Mouse (Mus musculus) intestine, embryonic 16.5 days (tissue): ENCODE results near the gene Syt7. TPM values are rescaled to one million over a fixed set of nuclear protein-coding genes. Genes with fewer than 3 reads are reported as not detected.

Experiments used
- ATAC-seq: fragments of 200-750 bp; cut with Nextera tagmentation; 2 replicates; pipeline ENCODE4 v1.8.0; 2017; ENCODE audit warnings: moderate TSS enrichment, moderate library complexity
- H3K27ac ChIP-seq: fragments of 300-500 bp; sonication (generic); 2 replicates; pipeline ENCODE4 v1.5.1; 2014; ENCODE audit warnings: mild to moderate bottlenecking, low read length
- H3K27me3 ChIP-seq: fragments of 300-500 bp; sonication (generic); replicated peaks from 2 replicates; pipeline ENCODE4 v1.6.1; 2014; ENCODE audit warnings: low read length, control low read depth, mixed read lengths; ENCODE audit not compliant: control insufficient read depth, insufficient read depth
- H3K36me3 ChIP-seq: fragments of 300-500 bp; sonication (generic); 2 replicates; pipeline ENCODE4 v1.6.1; 2014; ENCODE audit warnings: low read length, control low read depth; ENCODE audit not compliant: control insufficient read depth, insufficient read depth
- H3K4me1 ChIP-seq: fragments of 300-500 bp; sonication (generic); 2 replicates; pipeline ENCODE4 v1.6.1; 2014; ENCODE audit warnings: low read length, control low read depth, mixed read lengths; ENCODE audit not compliant: control insufficient read depth, insufficient read depth
- H3K4me2 ChIP-seq: fragments of 300-500 bp; sonication (generic); 2 replicates; pipeline ENCODE4 v1.6.1; 2014; ENCODE audit warnings: low read depth, low read length, control low read depth
- H3K4me3 ChIP-seq: fragments of 300-500 bp; sonication (generic); 2 replicates; pipeline ENCODE4 v1.5.1; 2014; ENCODE audit warnings: mild to moderate bottlenecking, low read length
- H3K9ac ChIP-seq: fragments of 300-500 bp; sonication (generic); 2 replicates; pipeline ENCODE4 v1.6.1; 2014; ENCODE audit warnings: low read depth, low read length
- H3K9me3 ChIP-seq: fragments of 300-500 bp; sonication (generic); 2 replicates; pipeline ENCODE4 v1.6.1; 2016; ENCODE audit warnings: low read length, control low read depth; ENCODE audit not compliant: control insufficient read depth
- WGBS: fragments of 180-500 bp; shearing (Covaris S2); extraction: QIAGEN DNeasy Blood & Tissue Kit; methylation state at CpG from one replicate; pipeline ENCODE4 v1.1.7; 2014; 5-methylcytosine and 5-hydroxymethylcytosine counted together
- polyA plus RNA-seq: library from polyadenylated mRNA; unstranded; fragments of >200 nt; fragmentation: Nextera tagmentation; extraction: Ambion mirVana; gene quantifications from 2 replicates; pipeline ENCODE4 v1.2.1, GENCODE M21; 2015

Syt7 gene
- polyA plus RNA-seq, 1 experiment from 2014 or later, result 0.94 TPM

DNA sequence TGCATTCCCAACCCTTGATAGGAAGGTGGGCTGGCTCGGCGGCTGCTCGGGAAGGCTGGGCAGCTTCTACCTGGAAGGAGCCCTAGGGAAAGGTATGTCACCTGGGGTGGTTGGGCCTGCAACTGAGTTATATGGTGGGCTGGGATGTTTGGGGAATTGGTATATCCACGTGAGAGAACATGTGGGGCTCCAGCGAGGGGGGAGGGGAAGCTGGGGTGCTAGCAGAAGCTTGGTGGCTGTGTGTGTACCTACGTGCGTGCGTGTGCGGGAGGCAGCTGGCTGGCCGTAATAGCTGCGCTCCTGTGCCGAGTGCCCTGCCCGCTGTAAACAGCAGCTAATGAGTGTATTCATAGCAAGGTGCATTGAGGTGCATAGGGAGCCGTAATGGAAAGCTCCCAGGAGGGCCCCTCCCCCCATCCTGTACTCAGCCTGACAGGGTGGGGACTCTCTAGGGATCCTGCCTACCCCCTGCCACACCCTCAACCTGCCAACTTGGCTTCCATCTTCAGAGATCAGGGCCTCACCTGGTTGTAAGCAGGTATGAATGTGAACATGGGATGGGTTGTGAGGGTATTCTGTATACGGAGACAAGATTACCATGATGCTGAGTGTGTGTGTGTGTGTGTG lies 5.1 kb downstream of the Syt7 start:
- ATAC-seq, result no peak
- H3K9me3 ChIP-seq, result no peaks in the 10 kb centered on the region
- H3K27ac ChIP-seq, result no peak overlapping the region
- H3K4me3 ChIP-seq, result no peak overlapping the region
- peaks cover 17% of the 10 kb centered on the region for H3K27me3 ChIP-seq
- H3K4me2 ChIP-seq, result no peak overlapping the region
- no peak overlapping the region for H3K9ac ChIP-seq
- H3K36me3 ChIP-seq, result no peaks in the 10 kb centered on the region
- 70% methylated on average over 15 of the region's 15 CpGs for WGBS
- H3K4me1 ChIP-seq, result peaks cover 8% of the 10 kb centered on the region

DNA sequence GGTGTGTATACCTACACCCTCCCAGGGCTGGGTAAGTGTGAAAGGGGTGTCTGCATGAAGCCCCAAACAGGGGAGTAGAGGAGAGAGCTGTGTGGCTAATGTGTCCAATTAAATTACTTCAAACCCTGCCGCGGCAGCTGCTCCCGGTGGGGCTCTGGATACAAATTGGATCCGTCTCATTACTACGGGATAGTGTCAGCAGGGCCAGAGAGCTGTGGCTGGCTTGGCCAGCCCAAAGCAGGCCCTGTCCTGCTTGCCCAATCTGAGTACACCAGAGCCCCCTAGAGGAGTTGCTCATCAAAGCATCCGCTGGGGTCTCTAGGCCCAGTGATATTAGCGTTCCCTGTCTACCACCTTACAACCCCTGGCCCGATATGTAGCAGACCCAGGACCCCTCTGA lies 6.3 kb downstream of the Syt7 start:
- H3K36me3 ChIP-seq, result no peaks in the 10 kb centered on the region
- H3K9ac ChIP-seq, result no peak overlapping the region
- H3K27me3 ChIP-seq, result peaks cover 9% of the 10 kb centered on the region
- WGBS, result 30% methylated on average over 8 of the region's 8 CpGs
- no peak for ATAC-seq
- no peak overlapping the region for H3K27ac ChIP-seq
- H3K4me2 ChIP-seq, result no peak overlapping the region
- H3K4me1 ChIP-seq, result no peaks in the 10 kb centered on the region; the same call in 1 of the 2 replicates
- H3K9me3 ChIP-seq, result no peaks in the 10 kb centered on the region
- H3K4me3 ChIP-seq, result no peak overlapping the region

DNA sequence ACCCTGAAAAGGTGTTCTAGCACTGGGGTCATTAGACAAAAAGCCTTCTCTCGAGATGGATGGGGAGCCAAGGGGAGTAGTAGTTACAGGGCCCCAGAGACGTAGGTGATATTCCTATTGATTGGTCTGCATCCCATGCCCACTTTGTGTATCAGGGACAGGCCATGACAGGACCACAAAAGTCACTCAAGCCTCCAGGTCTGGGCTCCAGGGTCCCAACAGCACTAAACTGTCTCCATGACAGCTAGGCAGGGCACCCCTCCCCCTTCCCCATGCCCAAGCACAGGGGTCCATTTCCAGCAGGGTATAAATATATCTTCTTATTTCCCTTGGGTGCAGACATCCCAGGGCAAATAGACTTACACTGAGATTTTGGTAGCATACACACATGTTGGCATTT lies 8.1 kb downstream of the Syt7 start:
- H3K4me1 ChIP-seq, result no peaks in the 10 kb centered on the region
- H3K4me2 ChIP-seq, result no peak overlapping the region
- 76% methylated on average over 2 of the region's 2 CpGs for WGBS
- H3K27ac ChIP-seq, result no peak overlapping the region
- H3K9ac ChIP-seq, result no peak overlapping the region
- no peaks in the 10 kb centered on the region for H3K36me3 ChIP-seq
- no peaks in the 10 kb centered on the region for H3K27me3 ChIP-seq
- no peaks in the 10 kb centered on the region for H3K9me3 ChIP-seq
- ATAC-seq, result no peak
- no peak overlapping the region for H3K4me3 ChIP-seq

DNA sequence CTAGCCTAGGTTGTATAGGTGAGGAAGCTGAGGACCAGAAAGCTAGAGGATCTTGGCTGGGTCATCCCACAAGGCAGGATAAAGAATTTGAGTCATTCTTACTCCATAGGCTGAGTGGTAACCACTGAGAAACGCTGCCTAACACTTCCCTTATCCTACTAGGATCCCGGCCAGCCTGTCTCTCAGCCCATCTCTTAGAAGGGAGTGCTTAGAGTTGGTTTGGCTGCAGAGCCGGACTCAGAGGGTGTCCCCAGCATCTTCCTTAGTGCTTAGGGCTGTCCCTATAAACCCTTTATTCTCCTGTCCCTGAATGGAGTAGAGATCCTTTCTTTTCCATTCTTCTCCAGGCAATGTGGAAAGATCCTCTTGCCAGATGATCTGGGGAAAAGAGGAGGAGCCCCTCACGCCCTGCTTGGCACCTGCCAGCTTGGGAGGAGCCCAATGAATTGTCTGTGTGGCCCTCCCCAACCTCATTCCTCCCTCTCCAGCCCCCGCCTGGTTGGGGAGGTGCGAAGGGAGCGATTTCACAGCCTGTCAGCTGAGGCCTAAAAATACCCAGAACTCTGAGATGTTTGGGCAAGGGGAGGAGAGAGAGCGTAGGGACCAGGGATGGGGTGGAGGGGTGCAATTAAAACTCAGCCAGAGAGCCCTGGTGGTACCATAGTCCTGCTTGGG lies 8.7 kb downstream of the Syt7 start:
- no peaks in the 10 kb centered on the region for H3K36me3 ChIP-seq
- H3K4me2 ChIP-seq, result no peak overlapping the region
- no peak overlapping the region for H3K27ac ChIP-seq
- 47% methylated on average over 8 of the region's 8 CpGs for WGBS
- ATAC-seq, result no peak
- no peak overlapping the region for H3K4me3 ChIP-seq
- no peaks in the 10 kb centered on the region for H3K27me3 ChIP-seq
- no peak overlapping the region for H3K9ac ChIP-seq
- H3K9me3 ChIP-seq, result no peaks in the 10 kb centered on the region
- no peaks in the 10 kb centered on the region for H3K4me1 ChIP-seq

DNA sequence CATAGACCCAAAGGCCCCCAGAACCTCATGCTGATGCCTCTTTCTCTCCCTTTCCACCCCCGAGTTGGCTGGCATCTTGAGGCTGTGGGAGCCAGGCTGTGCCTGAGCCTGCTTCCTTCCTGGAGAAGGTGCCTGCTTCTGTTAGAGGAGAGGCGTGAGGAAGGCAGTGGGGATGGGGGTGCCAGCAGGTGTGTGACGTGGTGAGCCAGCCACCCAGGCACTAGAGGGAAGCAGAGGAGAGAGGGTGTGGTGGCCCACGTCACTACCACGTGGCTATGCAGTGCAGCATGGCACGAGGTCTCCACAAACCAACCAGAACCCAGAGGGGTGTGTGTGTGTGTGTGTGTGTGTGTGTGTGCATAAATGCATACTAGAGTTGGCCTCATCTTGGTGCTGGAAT lies 9.4 kb downstream of the Syt7 start:
- Histone ChIP-seq H3K4me2 (no peak overlapping the region), H3K36me3 (no peaks in the 10 kb centered on the region), H3K4me3 (no peak overlapping the region), H3K27me3 (no peaks in the 10 kb centered on the region), H3K9ac (no peak overlapping the region), H3K9me3 (no peaks in the 10 kb centered on the region), H3K4me1 (no peaks in the 10 kb centered on the region), H3K27ac (no peak overlapping the region)
- ATAC-seq, result no peak
- WGBS, result 56% methylated on average over 6 of the region's 6 CpGs

DNA sequence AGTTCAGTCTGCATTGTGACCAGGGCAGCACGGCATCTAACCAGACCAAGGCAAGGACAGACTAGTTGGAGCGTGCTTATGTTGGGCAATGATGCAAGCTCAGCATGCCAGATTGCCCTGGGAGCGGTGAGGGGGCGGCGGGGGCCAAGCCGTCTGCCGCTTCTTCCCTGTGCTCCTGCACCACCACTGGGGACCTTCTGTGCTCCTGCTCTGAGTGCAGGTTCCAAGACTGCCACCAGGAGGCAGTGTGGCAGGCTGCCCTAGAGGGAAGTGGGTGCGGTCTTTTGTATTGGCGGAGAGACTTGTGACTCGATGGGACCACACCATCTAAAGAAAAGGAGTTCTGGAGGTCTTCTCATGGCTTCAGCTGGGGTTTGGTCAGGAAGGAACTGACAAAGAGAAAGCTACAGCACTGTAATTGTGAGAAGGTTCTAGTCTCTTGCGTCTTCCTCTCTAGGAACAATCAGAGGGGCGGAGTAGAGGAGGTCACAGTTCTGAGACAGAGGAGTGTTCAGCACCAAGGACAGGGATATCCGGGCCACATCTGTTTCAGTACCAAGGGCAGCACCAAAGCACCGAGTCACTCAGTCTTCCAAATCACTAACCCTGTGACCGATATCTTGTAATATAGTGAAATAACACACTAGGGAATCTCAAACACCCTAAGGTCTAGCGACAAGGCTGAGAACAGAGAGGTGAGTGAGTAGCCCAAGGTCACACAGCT lies 14.0 kb downstream of the Syt7 start:
- H3K36me3 ChIP-seq, result no peaks in the 10 kb centered on the region
- 20% methylated on average over 16 of the region's 16 CpGs for WGBS
- H3K27ac ChIP-seq, result no peak overlapping the region
- peak; percentile 63 for ATAC-seq
- no peaks in the 10 kb centered on the region for H3K4me1 ChIP-seq
- no peak overlapping the region for H3K4me2 ChIP-seq
- no peaks in the 10 kb centered on the region for H3K27me3 ChIP-seq
- no peaks in the 10 kb centered on the region for H3K9me3 ChIP-seq
- H3K9ac ChIP-seq, result no peak overlapping the region
- H3K4me3 ChIP-seq, result no peak overlapping the region

DNA sequence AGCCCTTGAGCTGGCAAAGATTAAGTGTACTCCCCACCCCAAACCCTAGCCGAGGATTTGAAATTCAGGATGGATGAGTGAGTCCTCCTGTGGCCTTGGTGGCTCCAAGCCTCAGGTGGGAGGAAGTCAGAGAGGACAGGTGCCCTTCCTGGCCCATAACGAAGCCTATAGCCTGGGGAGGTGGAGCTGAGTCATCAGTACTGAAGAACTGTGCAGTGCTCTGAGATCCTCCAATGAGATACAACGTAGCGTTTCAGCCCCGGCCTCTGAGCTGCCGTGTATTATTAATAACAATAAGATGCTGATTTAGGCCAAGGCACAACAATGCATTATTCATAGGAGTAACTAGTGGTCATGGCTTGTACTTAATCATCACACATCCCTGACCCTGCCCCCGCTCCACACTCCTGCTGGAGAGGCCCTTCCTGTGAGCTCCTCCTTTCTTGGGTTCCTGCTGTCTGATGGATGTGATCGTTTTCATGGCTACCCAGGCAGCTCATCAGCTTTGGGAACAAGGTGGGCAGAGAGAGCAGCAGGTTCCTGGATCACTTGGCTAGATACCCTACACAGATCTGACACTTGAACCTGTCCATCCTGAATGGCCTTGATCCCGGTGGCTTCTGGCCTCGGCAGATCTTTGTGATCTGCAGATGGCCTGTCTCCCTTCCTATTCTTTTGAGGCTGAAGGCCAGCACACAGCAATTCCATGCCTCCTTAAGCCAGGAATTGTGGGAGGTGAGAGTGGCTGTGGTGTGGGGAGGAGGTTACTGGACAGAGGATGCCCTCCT lies 14.9 kb downstream of the Syt7 start:
- Histone ChIP-seq H3K36me3 (no peaks in the 10 kb centered on the region), H3K4me1 (no peaks in the 10 kb centered on the region), H3K27ac (no peak overlapping the region), H3K27me3 (no peaks in the 10 kb centered on the region), H3K4me2 (no peak overlapping the region), H3K9me3 (no peaks in the 10 kb centered on the region), H3K4me3 (no peak overlapping the region), H3K9ac (no peak overlapping the region)
- ATAC-seq, result peak; percentile 9; the same call in 1 of the 2 replicates
- 75% methylated on average over 10 of the region's 10 CpGs for WGBS

DNA sequence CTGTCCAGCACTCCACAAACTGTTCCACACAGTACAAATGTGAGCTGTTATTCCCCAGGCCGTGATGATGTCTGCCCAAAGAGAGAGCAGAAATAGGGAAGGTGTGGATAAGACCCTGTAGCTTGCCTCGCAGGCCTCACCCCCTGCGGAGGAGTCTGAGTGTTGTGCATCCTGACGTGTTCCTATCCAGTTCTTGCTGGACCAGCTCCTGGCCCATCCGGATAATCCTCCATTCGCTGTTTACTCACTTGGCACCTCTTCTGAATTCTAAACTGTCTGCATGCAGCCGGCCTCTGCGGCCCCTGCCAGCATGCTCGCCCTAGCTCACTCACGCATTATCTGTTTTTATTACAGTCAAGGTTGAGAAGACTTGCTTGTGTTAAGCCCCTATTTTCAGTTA lies 15.5 kb downstream of the Syt7 start:
- no peak for ATAC-seq

DNA sequence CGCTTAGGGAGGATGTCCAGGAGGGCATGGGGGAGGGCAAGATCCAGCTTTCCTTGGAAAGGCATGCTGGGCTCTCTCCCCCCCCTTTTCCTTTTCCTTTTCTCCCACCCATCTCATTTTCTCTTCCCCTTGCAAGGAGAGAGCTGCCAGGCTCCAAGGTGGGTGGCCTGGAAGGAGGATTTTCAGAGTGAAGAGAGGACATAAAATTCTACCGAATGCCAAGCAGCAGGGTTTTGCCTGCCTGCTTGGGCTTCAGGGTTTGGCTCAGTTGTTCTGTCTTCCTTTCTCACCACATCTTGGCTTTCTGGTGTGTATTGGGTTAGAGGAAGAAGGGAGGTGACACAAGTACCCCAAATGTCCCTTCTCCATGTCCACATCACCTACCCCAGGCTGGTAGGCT lies 16.0 kb downstream of the Syt7 start:
- Histone ChIP-seq H3K9ac (no peak overlapping the region), H3K27ac (no peak overlapping the region), H3K36me3 (no peaks in the 10 kb centered on the region), H3K4me1 (no peaks in the 10 kb centered on the region), H3K4me2 (no peak overlapping the region), H3K9me3 (no peaks in the 10 kb centered on the region), H3K4me3 (no peak overlapping the region), H3K27me3 (no peaks in the 10 kb centered on the region)
- no peak for ATAC-seq
- WGBS, result 49% methylated on average over 2 of the region's 2 CpGs

More for the DNA sequence above, 15.5 kb downstream of the Syt7 start:
- H3K36me3 ChIP-seq, result no peaks in the 10 kb centered on the region
- WGBS, result 73% methylated on average over 10 of the region's 10 CpGs
- H3K27ac ChIP-seq, result no peak overlapping the region
- H3K4me2 ChIP-seq, result no peak overlapping the region
- H3K9me3 ChIP-seq, result no peaks in the 10 kb centered on the region
- H3K4me1 ChIP-seq, result no peaks in the 10 kb centered on the region
- no peak overlapping the region for H3K4me3 ChIP-seq
- no peak overlapping the region for H3K9ac ChIP-seq
- H3K27me3 ChIP-seq, result no peaks in the 10 kb centered on the region
